In genomic region chr2:181314080-181314810, GRCm38 (mm10) we compare ENCODE assay signal across 8 mouse cellular contexts. TPM values are rescaled to one million over a fixed set of nuclear protein-coding genes. Genes with fewer than 3 reads are reported as not detected.
A peak's percentile ranks its signal among the peaks of the same experiment; 100 is the strongest.
DNase-seq lines count a peak whose midpoint lies in the region; ATAC-seq lines count a peak whose summit lies in the region.

Gene Stmn3 (minus strand): TSS chr2:181314500.

- 7% methylated on average over 22 of the region's 23 CpGs for WGBS in forebrain, embryonic 12.5 days

- no peak within 1 kb of the TSS for H3K27ac ChIP-seq in brown adipose tissue, adult 24 weeks (replicated peaks; ENCODE audit: low read depth, low read length)
- H3K27ac ChIP-seq in forebrain, embryonic 12.5 days = peak within 1 kb of the TSS; percentile 91

- peak within 1 kb of the TSS; percentile 77 for H3K4me2 ChIP-seq in forebrain, embryonic 12.5 days

- 0 out of 2 replicates have a peak, but pooled peaks cover under 1% of the 10 kb centered on the region for H3K36me3 ChIP-seq in forebrain, embryonic 12.5 days (replicated peaks)

- peak within 1 kb of the TSS; percentile 35 for H3K4me3 ChIP-seq in brown adipose tissue, adult 24 weeks (ENCODE audit: insufficient read depth, low read depth, low read length)
- peak within 1 kb of the TSS; percentile 70 for H3K4me3 ChIP-seq in forebrain, embryonic 12.5 days (replicated peaks)

- H3K27me3 ChIP-seq in forebrain, embryonic 12.5 days = peaks cover 47% of the 10 kb centered on the region; the same call in 1 of the 2 replicates

- DNase-seq in ZHBTc4 (ENCODE audit: low read depth, low spot score) (peak; percentile 92), adipocyte (ENCODE audit: low spot score) (no peak)
- DNase-seq in layer of hippocampus, postnatal 10 days (ENCODE audit: low spot score in 2 of 2) = peak; percentile 80
- peak; percentile 34 for DNase-seq in lung, postnatal 14 days
- peak; percentile 59 to 82 for DNase-seq in right cerebral cortex, adult 2 months (ENCODE audit: low spot score in 2 of 2)

- H3K9ac ChIP-seq in forebrain, embryonic 12.5 days = peak within 1 kb of the TSS; percentile 87

- peaks cover 10% of the 10 kb centered on the region; the same call in 1 of the 2 replicates for H3K4me1 ChIP-seq in brown adipose tissue, adult 24 weeks (ENCODE audit: control insufficient read depth, insufficient read depth, insufficient read length, low read length)
- peaks cover 27% of the 10 kb centered on the region for H3K4me1 ChIP-seq in forebrain, embryonic 12.5 days

- no peaks in the 10 kb centered on the region for H3K9me3 ChIP-seq in forebrain, embryonic 12.5 days

- peak; percentile 88 for ATAC-seq in forebrain, embryonic 12.5 days (ENCODE audit: low FRiP score)
- peak; percentile 71 to 97 for ATAC-seq in hematopoietic stem cell, adult 5-6 weeks (replicated peaks in 1 of 2; ENCODE audit: insufficient read depth in 1 of 2, low FRiP score in 2 of 2, low TSS enrichment in 1 of 2, low read depth in 1 of 2, poor library complexity in 2 of 2, severe bottlenecking in 2 of 2)

RNA-seq across cellular contexts. Expression of gene Stmn3, which starts in this region (rescaled TPM):
- polyA plus RNA-seq in brown adipose tissue, adult 24 weeks (2012; ENCODE audit: insufficient read depth, insufficient read length, missing spikeins) = not detected in 2 replicates
- polyA plus RNA-seq in forebrain, embryonic 12.5 days (2016; fragmentation: Nextera tagmentation; extraction: Ambion mirVana) = 360 and 385 TPM in 2 replicates
- not detected in 2 replicates for total RNA-seq in hematopoietic stem cell, adult 5-6 weeks (2017)
- total RNA-seq in layer of hippocampus, postnatal 10 days (2021) = 1,000 to 10,000 TPM in 1 of 2 experiments, 100 to 1,000 TPM in 1; 968 to 1,016 TPM

Comparison
In these comparisons a context has a peak if more than half of its experiments do, and no peak if none do; other contexts are left out.
1. RNA of gene Stmn3 (total RNA-seq): 968 to 1,016 TPM in layer of hippocampus, postnatal 10 days; not detected in hematopoietic stem cell, adult 5-6 weeks; every median in the first group is over 100 times any median in the second.
2. RNA of gene Stmn3 (polyA plus RNA-seq): 360 to 385 TPM in forebrain, embryonic 12.5 days; not detected in brown adipose tissue, adult 24 weeks; every median in the first group is over 100 times any median in the second.
3. Peak in ATAC-seq in hematopoietic stem cell, adult 5-6 weeks; RNA of the gene not detected or under 1 TPM.